Mouse (Mus musculus) embryonic facial prominence, embryonic 11.5 days (tissue): ENCODE data around the gene Fcgr1. TPM values are rescaled to one million over a fixed set of nuclear protein-coding genes. Genes with fewer than 3 reads are reported as not detected.

Experiments used
- ATAC-seq: fragments of 200-750 bp; cut with Nextera tagmentation; replicated peaks from 2 replicates; pipeline ENCODE4 v1.8.0; 2017; ENCODE audit warnings: low read depth; ENCODE audit not compliant: insufficient number of reproducible peaks, low FRiP score, low TSS enrichment
- DNase-seq: peaks from one replicate; pipeline ENCODE4 v3.0.0-alpha.2; 2015; ENCODE audit warnings: low spot score
- H3K27ac ChIP-seq: fragments of 300-500 bp; sonication (generic); replicated peaks from 2 replicates; pipeline ENCODE4 v1.5.1; 2014; ENCODE audit warnings: mild to moderate bottlenecking, low read depth, low read length, control low read depth
- H3K27me3 ChIP-seq: fragments of 300-500 bp; sonication (generic); 2 replicates; pipeline ENCODE4 v1.6.1; 2014; ENCODE audit warnings: mild to moderate bottlenecking, low read length, moderate library complexity, mixed read lengths; ENCODE audit not compliant: control insufficient read depth, insufficient read depth
- H3K36me3 ChIP-seq: fragments of 300-500 bp; sonication (generic); replicated peaks from 2 replicates; pipeline ENCODE4 v1.6.1; 2014; ENCODE audit warnings: low read depth, mild to moderate bottlenecking, low read length, moderate library complexity, mixed read lengths; ENCODE audit not compliant: control insufficient read depth, insufficient read depth
- H3K4me1 ChIP-seq: fragments of 300-500 bp; sonication (generic); 2 replicates; pipeline ENCODE4 v1.6.1; 2014; ENCODE audit warnings: low read length, mixed read lengths; ENCODE audit not compliant: control insufficient read depth, insufficient read depth
- H3K4me2 ChIP-seq: fragments of 300-500 bp; sonication (generic); 2 replicates; pipeline ENCODE4 v1.6.1; 2014; ENCODE audit warnings: low read depth, mild to moderate bottlenecking, control low read depth, low read length, moderate library complexity
- H3K4me3 ChIP-seq: fragments of 300-500 bp; sonication (generic); 2 replicates; pipeline ENCODE4 v1.5.1; 2014; ENCODE audit warnings: low read depth, low read length, control low read depth
- H3K9ac ChIP-seq: fragments of 300-500 bp; sonication (generic); replicated peaks from 2 replicates; pipeline ENCODE4 v1.6.1; 2014; ENCODE audit warnings: mild to moderate bottlenecking, control low read depth, low read length
- H3K9me3 ChIP-seq: fragments of 300-500 bp; sonication (generic); replicated peaks from 2 replicates; pipeline ENCODE4 v1.6.1; 2016; ENCODE audit warnings: mild to moderate bottlenecking, low read length, inconsistent platforms, mixed read lengths; ENCODE audit not compliant: control insufficient read depth
- WGBS: fragments of 180-500 bp; shearing (Covaris S2); extraction: QIAGEN DNeasy Blood & Tissue Kit; methylation state at CpG from one replicate; pipeline ENCODE4 v1.1.7; 2014; 5-methylcytosine and 5-hydroxymethylcytosine counted together
- polyA plus RNA-seq: library from polyadenylated mRNA; unstranded; fragments of >200 nt; fragmentation: Nextera tagmentation; extraction: Ambion mirVana; gene quantifications from 2 replicates; pipeline ENCODE4 v1.2.1, GENCODE M21; 2014

Gene Fcgr1
- polyA plus RNA-seq, 1 experiment from 2014 or later: 2.1 TPM

GRCm38 (mm10) chr3:96260220-96260619, 33.5 kb downstream of the Fcgr1 start:
- ATAC-seq: no peak
- Histone ChIP-seq H3K4me1 (no peaks in the 10 kb centered on the region; the same call in 1 of the 2 replicates), H3K9me3 (no peaks in the 10 kb centered on the region), H3K27ac (no peak overlapping the region), H3K27me3 (no peaks in the 10 kb centered on the region), H3K4me2 (no peak overlapping the region), H3K4me3 (no peak overlapping the region), H3K36me3 (no peaks in the 10 kb centered on the region), H3K9ac (no peak overlapping the region)
- no peak for DNase-seq
- 84% methylated on average over 5 of the region's 5 CpGs for WGBS

DNA sequence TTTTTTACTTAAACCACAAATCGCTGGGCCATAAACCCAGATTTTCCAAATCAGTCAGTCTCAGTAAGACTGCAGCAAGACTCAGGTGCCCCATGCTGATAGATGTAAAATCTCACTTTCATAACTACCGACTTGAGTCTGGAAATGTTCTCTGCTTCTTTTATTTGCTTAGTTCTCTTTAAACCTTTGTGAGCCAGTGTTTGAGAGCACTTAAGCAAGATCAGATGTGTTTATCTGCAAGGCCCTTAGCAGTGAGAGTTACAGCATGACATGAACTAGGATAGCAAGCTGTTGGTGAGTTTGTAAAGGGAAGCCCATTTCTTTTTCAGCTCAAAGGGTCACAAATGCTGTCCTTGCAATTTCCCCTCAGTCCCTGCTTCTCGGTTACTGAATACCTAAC, 36.6 kb downstream of the Fcgr1 start:
- H3K4me1 ChIP-seq: no peaks in the 10 kb centered on the region
- ATAC-seq (no peak), DNase-seq (no peak)
- no peak overlapping the region for H3K4me3 ChIP-seq
- no peak overlapping the region for H3K4me2 ChIP-seq
- no peaks in the 10 kb centered on the region for H3K27me3 ChIP-seq
- H3K36me3 ChIP-seq: no peaks in the 10 kb centered on the region
- WGBS: 76% methylated on average over 3 of the region's 3 CpGs
- H3K9ac ChIP-seq: no peak overlapping the region
- no peak overlapping the region for H3K27ac ChIP-seq
- H3K9me3 ChIP-seq: no peaks in the 10 kb centered on the region

DNA sequence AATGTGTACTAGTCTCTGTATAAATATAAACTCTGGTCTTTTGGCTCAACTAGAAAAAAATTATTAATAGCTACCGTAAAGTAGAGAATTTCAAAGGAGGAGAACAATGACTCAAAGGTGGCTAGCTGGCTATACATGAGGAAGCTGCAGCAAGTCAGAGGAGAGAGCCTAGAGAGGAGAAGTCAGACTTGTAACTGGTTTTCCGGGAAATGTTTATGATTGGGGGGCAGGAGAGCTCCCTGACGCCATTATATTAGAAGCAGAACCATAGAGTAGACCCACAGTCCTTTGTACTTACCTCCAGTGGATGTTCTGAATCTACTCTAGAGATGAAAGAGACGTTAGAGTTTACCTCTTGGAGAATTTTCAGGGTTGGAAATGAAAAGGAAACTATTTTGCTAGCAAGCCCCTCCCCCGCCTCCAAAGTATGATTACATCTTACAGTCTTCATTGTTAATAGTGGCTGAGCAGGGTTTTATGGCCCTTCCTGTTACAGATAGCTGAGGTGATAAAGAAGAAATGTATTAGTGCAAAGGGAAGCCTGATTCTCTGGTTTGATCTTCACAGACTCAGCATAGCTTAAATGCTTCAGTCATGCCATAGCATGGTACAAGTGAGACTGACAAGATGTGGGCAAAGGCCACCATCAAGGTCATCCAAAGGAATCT, 37.7 kb downstream of the Fcgr1 start:
- H3K36me3 ChIP-seq: no peaks in the 10 kb centered on the region
- no peak overlapping the region for H3K4me3 ChIP-seq
- no peaks in the 10 kb centered on the region for H3K27me3 ChIP-seq
- H3K27ac ChIP-seq: no peak overlapping the region
- H3K4me1 ChIP-seq: no peaks in the 10 kb centered on the region
- WGBS: 83% methylated on average over 5 of the region's 5 CpGs
- no peaks in the 10 kb centered on the region for H3K9me3 ChIP-seq
- no peak for ATAC-seq
- no peak overlapping the region for H3K4me2 ChIP-seq
- no peak for DNase-seq
- H3K9ac ChIP-seq: no peak overlapping the region

DNA sequence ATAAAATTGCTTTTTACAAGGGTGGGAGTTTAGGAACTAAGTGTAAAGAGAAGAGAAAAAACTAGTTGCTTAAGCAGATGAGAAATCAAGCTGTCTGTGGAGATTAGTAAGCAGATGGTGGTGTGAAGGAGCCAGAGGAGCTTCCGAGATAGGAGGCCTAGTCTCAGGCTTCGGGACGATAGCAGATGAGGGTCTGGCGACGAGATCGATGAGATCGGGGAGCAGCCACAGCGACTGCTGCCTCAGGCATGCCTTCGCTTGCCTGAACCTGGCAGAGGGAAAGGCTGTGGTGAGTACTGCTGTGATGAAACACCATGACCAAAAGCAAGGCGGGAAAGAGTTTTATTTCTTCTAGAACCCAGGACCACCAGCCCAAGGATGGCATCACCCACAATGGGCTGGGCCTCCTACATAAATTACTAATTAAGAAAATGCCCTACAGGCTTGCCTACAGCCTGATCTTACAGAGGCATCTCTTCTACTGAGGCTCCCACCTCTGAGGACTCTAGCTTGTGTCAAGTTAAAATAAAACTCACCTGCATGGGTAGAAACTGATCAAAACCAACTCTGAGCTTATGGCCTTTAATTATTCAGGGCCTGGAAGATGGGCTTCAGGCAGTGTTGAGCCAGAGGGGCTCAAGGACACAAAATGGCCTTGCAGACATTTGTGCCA, 39.0 kb downstream of the Fcgr1 start:
- ATAC-seq: no peak
- no peaks in the 10 kb centered on the region for H3K9me3 ChIP-seq
- peak; percentile 49 for DNase-seq
- WGBS: 55% methylated on average over 10 of the region's 10 CpGs
- no peak overlapping the region for H3K27ac ChIP-seq
- no peaks in the 10 kb centered on the region for H3K27me3 ChIP-seq
- no peaks in the 10 kb centered on the region for H3K36me3 ChIP-seq
- H3K4me1 ChIP-seq: no peaks in the 10 kb centered on the region
- H3K9ac ChIP-seq: no peak overlapping the region
- H3K4me3 ChIP-seq: no peak overlapping the region
- no peak overlapping the region for H3K4me2 ChIP-seq

DNA sequence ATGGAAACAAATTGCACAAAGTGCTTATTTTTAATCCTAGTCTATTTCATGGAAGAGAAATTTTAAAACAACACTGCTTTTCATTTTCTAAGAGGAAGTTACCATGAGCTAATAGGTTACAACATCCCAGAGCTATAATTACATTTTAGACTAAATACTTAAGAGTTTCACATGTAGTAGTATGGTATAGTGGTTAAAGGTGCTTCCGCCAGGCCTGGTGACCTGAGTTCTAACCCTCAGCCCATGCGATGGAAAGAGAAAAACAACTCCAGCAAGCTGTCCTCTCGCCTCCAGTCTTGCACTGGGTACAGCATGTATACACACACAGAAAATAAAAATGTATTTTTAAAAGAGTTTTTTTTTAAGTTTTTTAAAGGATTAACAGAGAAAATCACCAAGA, 42.0 kb downstream of the Fcgr1 start:
- Histone ChIP-seq H3K27ac (no peak overlapping the region), H3K4me1 (no peaks in the 10 kb centered on the region), H3K4me2 (no peak overlapping the region), H3K27me3 (no peaks in the 10 kb centered on the region), H3K9ac (no peak overlapping the region), H3K9me3 (no peaks in the 10 kb centered on the region), H3K4me3 (no peak overlapping the region), H3K36me3 (no peaks in the 10 kb centered on the region)
- WGBS: 82% methylated on average over 3 of the region's 3 CpGs
- no peak for DNase-seq
- no peak for ATAC-seq

DNA sequence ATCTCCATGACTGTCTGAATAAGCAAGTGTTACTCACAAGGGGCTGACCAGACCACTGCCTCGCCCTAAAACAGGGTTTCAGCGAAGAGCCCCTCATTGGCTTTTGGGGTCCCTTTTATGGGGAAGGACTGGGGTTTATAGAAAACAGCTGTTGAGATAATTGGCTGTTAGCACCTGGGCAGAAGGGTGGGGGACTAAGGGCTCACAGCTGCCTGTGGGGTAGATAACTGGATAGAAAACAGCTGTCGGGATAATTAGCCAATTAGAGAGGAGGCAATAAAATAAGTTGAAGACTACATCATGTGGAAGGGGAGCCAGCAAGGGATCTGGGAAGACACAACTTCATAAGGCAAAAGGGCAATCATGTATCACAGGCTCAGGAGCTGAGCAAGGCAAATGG, 42.9 kb downstream of the Fcgr1 start:
- Histone ChIP-seq H3K27me3 (no peaks in the 10 kb centered on the region), H3K4me1 (no peaks in the 10 kb centered on the region), H3K4me3 (no peak overlapping the region), H3K9ac (no peak overlapping the region), H3K4me2 (no peak overlapping the region), H3K9me3 (no peaks in the 10 kb centered on the region), H3K27ac (no peak overlapping the region), H3K36me3 (no peaks in the 10 kb centered on the region)
- ATAC-seq (no peak), DNase-seq (no peak)
- 59% methylated on average over 3 of the region's 3 CpGs for WGBS

DNA sequence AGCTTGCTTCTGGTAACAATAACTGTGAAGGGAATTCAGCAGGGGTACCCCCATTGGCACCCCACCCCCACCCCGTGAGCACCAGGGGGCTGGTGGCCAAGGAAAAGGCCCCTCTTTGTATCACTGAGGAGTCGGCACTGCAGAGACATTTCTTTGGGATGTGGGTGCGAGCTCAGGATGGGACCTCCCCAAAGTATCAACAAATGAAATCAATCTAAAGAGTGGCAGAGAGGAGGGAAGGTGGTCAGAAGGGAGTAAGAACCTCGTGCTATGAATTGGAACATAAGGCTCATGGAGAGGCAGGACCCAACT, 44.8 kb downstream of the Fcgr1 start:
- Histone ChIP-seq H3K36me3 (no peaks in the 10 kb centered on the region), H3K4me1 (no peaks in the 10 kb centered on the region; the same call in 1 of the 2 replicates), H3K27me3 (no peaks in the 10 kb centered on the region), H3K9ac (no peak overlapping the region), H3K4me2 (peak overlapping the region; percentile 23), H3K4me3 (peak overlapping the region; percentile 48; the same call in 1 of the 2 replicates), H3K27ac (0 out of 2 replicates have a peak overlapping the region, but pooled peaks have one; percentile 28), H3K9me3 (no peaks in the 10 kb centered on the region)
- 57% methylated on average over 4 of the region's 4 CpGs for WGBS
- no peak for DNase-seq
- ATAC-seq: no peak
